Mouse (Mus musculus) kidney, postnatal 0 days (tissue): ENCODE measurements around the gene Mageb4. TPM values are rescaled to one million over a fixed set of nuclear protein-coding genes. Genes with fewer than 3 reads are reported as not detected.
"Not testable (repeated sequence)": the region's sequence is repeated elsewhere in the genome, so short reads cannot be mapped to it uniquely, and the experiment has no call there.

Source experiments
- ATAC-seq: fragments of 200-750 bp; cut with Nextera tagmentation; replicated peaks from 2 replicates; pipeline ENCODE4 v1.8.0; 2017; ENCODE audit warnings: low read depth, moderate number of reproducible peaks, moderate TSS enrichment, moderate library complexity; ENCODE audit not compliant: low FRiP score
- DNase-seq: peaks from one replicate; pipeline ENCODE4 v3.0.0-alpha.2; 2016; ENCODE audit warnings: low spot score
- H3K27ac ChIP-seq: fragments of 300-500 bp; sonication (generic); 2 replicates; pipeline ENCODE4 v1.5.1; 2014; ENCODE audit warnings: mild to moderate bottlenecking
- H3K27me3 ChIP-seq: fragments of 300-500 bp; sonication (generic); 2 replicates; pipeline ENCODE4 v1.6.1; 2014; ENCODE audit warnings: low read length, mixed read lengths; ENCODE audit not compliant: insufficient read depth
- H3K36me3 ChIP-seq: fragments of 300-500 bp; sonication (generic); 2 replicates; pipeline ENCODE4 v1.6.1; 2014; ENCODE audit warnings: low read length, mixed read lengths; ENCODE audit not compliant: insufficient read depth
- H3K4me1 ChIP-seq: fragments of 300-500 bp; sonication (generic); replicated peaks from 2 replicates; pipeline ENCODE4 v1.6.1; 2014; ENCODE audit warnings: antibody characterized with exemption, low read length, mixed read lengths; ENCODE audit not compliant: insufficient read depth
- H3K4me2 ChIP-seq: fragments of 300-500 bp; sonication (generic); 2 replicates; pipeline ENCODE4 v1.6.1; 2014; ENCODE audit warnings: mild to moderate bottlenecking, low read length, moderate library complexity, mixed read lengths
- H3K4me3 ChIP-seq: fragments of 300-500 bp; sonication (generic); replicated peaks from 2 replicates; pipeline ENCODE4 v1.5.1; 2014; ENCODE audit warnings: low read depth, low read length
- H3K9ac ChIP-seq: fragments of 300-500 bp; sonication (generic); 2 replicates; pipeline ENCODE4 v1.6.1; 2014; ENCODE audit warnings: low read depth, low read length
- H3K9me3 ChIP-seq: fragments of 300-500 bp; sonication (generic); replicated peaks from 2 replicates; pipeline ENCODE4 v1.6.1; 2016; ENCODE audit warnings: low read length, inconsistent platforms, mixed read lengths
- CTCF ChIP-seq: IDR thresholded peaks from 2 replicates; pipeline ENCODE4 v1.5.1; 2016; ENCODE audit warnings: antibody characterized with exemption, low read depth, mild to moderate bottlenecking, moderate library complexity
- WGBS: fragments of 180-500 bp; shearing (Covaris S2); extraction: QIAGEN DNeasy Blood & Tissue Kit; methylation state at CpG from one replicate; pipeline ENCODE4 v1.1.7; 2014; 5-methylcytosine and 5-hydroxymethylcytosine counted together
- polyA plus RNA-seq: library from polyadenylated mRNA; unstranded; fragments of >200 nt; fragmentation: Nextera tagmentation; extraction: Ambion mirVana; gene quantifications from 2 replicates; pipeline ENCODE4 v1.2.1, GENCODE M21; 2015

Mageb4 gene
- polyA plus RNA-seq: not detected in 2 replicates

DNA sequence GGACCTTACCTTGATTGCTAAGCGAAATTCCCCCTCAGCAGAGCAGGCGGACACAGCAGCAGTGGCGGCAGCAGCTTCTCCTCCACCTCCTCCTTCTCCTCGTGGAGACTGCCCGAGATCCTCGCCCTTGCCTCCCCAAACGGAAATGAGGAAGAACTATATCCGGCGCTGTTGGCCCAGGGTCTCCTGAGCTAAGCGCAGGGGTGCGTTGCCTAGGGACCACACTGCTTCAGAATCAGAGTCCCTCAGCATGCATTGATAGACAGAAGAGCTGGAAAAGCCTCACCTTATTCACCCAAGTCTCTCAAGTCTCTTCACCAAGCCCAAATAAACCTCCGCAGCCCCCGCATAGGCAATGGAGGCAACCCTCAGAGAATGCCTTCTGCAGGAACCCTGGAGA is at the start of gene Mageb4:
TSS of gene Mageb4 (minus strand) at position 101 of the 400 bp plus-strand sequence.
- not testable (repeated sequence) for H3K4me3 ChIP-seq, H3K4me1 ChIP-seq, H3K9me3 ChIP-seq, H3K27me3 ChIP-seq, H3K4me2 ChIP-seq, ATAC-seq, DNase-seq, H3K27ac ChIP-seq, H3K9ac ChIP-seq, H3K36me3 ChIP-seq
- WGBS: no CpG with 5 or more reads among the region's 13 CpGs

- H3K27ac ChIP-seq, H3K27me3 ChIP-seq, ATAC-seq, H3K4me3 ChIP-seq, H3K36me3 ChIP-seq, H3K9ac ChIP-seq, H3K4me1 ChIP-seq, H3K4me2 ChIP-seq, DNase-seq, H3K9me3 ChIP-seq: not testable (repeated sequence)
- 52% methylated on average over 1 of the region's 2 CpGs for WGBS
Measured at GRCm38 (mm10) chrX:86284597-86284996, 20.3 kb downstream of the Mageb4 start.

- not testable (repeated sequence) for H3K4me2 ChIP-seq, H3K4me1 ChIP-seq, H3K9ac ChIP-seq, DNase-seq, H3K27ac ChIP-seq, ATAC-seq, H3K9me3 ChIP-seq, H3K27me3 ChIP-seq, H3K36me3 ChIP-seq, H3K4me3 ChIP-seq
- no CpG with 5 or more reads among the region's 1 CpGs for WGBS
Measured at GRCm38 (mm10) chrX:86245950-86246349, 58.9 kb downstream of the Mageb4 start.

DNA sequence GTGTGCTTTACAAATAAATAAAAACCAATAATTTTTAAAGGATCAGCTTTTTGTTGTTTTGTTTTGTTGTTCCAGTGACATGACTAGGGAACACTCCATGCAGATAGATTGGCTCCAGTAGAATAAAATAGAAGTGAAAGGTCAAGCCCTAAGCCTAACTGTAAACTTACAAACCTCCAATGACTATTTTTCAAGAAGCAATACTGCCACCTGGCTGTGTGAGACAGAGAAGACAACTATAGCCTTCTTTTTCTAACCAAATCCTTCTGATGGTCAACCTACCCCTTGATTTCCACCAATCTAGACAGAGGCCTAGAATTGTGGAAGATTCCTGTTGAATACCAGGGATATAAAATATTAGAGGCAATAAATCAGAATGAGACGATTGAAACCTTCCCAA is 67.6 kb downstream of the Mageb4 start:
- DNase-seq (no peak), ATAC-seq (no peak)
- TF ChIP-seq CTCF: no peak
- no peak overlapping the region for H3K9ac ChIP-seq
- H3K4me2 ChIP-seq: no peak overlapping the region
- no peaks in the 10 kb centered on the region for H3K27me3 ChIP-seq
- no CpG with 5 or more reads among the region's 1 CpGs for WGBS
- no peaks in the 10 kb centered on the region for H3K36me3 ChIP-seq
- H3K4me1 ChIP-seq: no peaks in the 10 kb centered on the region
- no peak overlapping the region for H3K4me3 ChIP-seq
- no peak overlapping the region for H3K27ac ChIP-seq
- no peaks in the 10 kb centered on the region for H3K9me3 ChIP-seq

Other genes with a start within 250 kb of the Mageb4 start
- gene Nr0b1, start 113.3 kb downstream of the Mageb4 start, polyA plus RNA-seq: 0.17 and 0.61 TPM in 2 replicates